Mouse (Mus musculus) spleen, postnatal 14 days (tissue): ENCODE data around the gene Ccdc88b.
A peak's percentile ranks its signal among the peaks of the same experiment; 100 is the strongest.

Source experiments
- DNase-seq, 2 experiments: peaks; one replicate each; pipeline ENCODE4 v3.0.0; 2021 to 2022; ENCODE audit warnings: low spot score in 2 of 2

Gene Ccdc88b

DNA sequence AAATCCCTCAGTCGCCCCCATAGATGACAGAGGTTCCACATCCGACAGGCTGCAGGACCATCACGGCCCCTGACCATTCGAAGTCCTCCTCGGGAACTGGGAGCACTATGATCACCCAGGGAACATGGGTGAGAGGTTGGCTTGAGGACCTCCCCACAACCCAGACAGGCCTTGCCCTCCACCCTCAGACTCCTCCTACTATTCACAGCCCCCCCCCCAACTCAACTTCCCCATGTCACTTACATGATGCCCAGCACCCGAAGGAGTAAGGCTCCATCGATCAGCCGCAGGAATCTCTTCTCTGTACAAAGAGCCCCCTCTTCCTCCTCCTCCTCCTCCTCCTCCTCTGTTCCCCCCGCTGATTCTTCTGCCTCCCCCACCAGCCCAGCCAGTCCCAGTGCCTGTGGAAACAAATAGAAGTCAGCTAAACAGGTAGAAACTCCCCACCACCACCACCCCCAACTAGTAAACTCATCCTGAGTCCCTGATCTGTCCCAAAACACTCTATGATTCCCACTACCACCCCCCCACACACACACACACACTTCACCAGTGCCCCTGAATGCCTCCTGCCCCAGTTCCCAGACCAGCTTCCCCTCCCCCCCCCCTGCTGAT lies 513 bp downstream of the Ccdc88b start:
- DNase-seq = no peak

DNA sequence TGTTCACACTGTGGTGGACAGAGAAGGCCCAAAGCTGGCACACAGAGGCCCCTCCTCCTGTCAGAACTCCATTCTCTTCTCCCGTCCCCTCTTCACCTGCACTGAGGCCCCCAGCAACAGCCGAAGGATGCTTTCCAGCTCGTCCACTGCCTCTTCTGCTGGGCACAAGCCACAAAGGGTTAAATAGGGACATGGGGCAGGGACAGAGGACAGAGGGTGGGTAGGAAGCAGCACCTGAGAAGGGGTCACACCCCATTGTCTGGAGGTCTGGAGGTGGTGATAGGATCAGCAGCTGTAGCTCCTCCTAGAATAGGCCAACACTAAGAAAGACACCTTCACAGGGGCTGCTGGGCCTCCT lies 1.0 kb downstream of the Ccdc88b start:
- DNase-seq = no peak

DNA sequence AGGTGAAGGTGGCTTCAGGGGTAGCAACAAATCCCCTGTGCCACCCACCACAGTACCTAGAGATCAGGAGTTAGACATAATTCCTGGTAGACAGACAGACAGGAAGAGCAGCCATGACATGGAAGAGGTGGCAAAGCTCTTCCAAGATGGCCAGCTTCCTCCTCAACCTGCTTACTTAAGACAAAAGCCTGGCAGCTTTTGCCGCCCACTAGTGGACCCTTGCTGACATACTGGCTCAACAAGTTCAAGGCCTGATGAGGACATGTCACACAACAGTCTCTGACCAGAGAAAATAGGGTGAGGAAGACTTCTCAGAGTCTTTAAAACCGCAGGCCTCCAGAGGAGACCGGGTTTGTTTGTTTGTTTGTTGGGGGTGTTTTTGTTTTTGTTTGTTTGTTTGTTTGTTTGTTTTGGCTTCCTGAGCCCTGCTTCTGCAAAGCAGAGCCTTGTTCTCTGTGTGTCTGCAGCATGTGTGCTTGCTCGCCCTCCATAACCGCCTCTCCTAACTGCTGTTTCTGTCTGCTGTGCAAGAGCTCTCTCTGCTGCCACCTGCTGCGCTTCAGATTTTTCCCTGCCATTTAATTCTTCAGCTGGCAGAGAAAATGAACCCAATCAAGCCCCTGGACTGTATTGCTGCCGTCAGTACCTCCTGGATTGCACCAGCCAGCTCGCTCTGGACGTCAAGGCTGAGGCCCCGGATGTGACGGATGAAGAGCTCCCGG lies 1.6 kb downstream of the Ccdc88b start:
- DNase-seq = peak in 1 of 2 experiments; percentile 54

DNA sequence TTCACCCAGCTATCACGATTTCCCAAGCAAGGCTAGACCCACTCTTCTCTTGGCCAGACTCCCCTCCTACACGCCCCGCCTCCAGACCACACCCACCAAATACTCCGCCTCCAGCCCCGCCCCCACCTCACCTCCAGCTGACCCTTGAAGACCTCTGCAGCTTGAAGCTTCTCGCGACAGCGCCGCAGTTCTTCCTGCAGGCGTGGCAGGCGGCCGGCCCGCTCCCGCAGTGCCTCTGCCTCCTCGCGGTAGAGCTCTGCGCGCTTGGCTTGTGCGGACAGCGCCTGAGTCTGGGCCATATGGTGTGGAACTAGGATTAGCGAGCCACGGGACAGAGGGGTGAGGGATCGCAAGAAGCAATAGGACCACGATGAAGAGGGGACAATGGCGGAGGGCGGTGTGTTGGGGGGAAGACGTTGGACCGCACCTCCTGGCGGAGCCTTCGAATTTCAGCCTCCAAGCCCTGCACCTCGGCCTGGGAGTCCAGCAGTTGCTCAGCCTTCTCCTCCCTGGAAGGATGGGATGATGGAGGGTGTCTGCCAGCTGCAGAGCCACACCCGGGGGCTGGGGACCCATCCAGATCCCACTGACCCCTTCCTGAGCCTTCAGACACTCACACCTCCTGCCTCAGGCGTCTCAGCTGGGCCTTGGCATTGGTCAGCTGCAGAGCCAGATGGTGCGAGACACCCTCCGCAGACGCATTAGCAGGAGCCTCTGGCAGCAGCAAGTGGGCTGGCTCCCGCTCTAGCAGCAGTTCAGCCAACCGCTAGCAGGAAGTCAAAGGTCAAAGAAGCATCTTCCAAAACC lies 2.6 kb downstream of the Ccdc88b start:
- DNase-seq = no peak

DNA sequence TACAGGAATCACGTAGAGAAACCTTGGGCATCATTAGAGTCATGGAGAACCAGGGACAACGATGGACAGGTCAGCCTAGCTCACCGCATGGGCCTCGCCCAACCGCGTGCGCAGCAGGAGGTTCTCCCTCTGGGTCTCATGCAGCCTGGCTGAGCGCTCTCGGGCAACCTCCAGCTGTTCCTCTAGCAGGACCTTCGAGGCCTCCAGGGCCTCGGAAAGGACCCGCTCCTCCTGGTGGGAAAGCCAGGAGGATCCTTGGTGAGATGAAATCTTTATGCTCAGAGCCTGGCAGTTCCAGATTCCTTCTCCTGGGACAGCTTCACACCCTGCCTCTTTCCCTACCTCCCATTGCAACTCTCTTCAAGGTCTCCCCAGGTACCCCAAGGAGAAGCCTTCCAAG lies 3.4 kb downstream of the Ccdc88b start:
- DNase-seq = no peak

DNA sequence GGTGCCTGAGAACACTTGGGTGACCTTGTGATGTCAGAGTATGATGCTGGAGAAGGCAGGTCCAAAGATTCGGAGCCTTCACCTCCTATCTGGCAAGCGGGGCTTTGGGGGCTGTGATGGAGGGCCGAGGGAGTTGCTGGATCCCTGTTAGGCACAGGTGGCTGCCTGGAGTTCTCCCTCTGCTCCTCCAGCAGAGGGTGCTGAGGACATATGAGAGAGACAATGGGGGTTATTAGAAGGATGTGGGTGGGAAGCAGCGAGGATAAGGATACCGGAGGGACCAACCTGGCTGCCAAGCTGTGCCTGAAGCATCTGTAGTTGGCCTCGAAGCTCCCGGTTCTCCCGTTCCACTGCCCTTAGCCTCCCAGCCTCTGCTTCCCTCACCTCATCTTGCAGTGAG lies 4.1 kb downstream of the Ccdc88b start:
- DNase-seq = no peak

DNA sequence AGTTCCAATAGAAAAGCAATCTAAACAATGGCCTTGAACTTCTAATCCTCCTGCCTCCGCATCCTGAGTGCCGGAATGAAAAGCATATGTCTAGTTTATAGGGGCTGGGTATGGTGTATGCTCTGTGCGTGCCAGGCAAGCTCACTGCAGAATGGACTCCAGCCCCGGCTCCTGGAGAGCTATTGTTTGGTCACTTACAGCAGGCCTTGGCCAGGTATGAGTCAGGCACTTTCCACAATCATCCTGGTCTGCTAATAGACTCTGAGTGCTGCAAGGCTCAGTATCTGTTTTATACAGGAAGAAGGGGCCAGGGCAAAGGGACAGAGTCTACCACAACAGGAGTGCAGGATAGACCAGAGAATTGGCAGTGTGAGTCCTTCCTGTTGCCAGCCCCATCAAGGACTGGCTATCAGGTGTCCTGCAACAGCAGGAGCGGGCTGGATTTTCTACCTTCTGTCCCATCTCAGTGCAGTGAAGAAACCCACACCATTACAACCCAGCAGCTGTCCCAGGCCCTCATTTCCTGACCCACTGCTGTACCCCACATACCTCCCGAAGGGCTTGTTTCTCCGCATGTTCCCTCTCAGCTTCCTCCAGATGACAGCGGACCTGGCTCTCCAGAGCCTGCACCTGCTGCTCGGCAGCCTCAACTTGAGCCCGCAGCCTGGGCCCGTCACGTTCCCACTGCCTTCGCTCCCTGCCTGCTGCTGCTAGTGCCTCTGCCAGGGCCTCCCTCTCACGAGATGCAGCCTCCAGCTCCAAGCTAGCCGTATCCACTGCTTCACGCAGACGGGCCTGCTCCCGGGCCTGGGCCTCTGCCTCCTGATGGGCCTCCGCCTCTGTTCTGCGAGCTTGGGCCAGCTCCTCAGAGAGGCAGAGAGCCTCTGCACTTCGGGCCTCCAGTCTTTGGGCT lies 5.4 kb downstream of the Ccdc88b start:
- no peak for DNase-seq

DNA sequence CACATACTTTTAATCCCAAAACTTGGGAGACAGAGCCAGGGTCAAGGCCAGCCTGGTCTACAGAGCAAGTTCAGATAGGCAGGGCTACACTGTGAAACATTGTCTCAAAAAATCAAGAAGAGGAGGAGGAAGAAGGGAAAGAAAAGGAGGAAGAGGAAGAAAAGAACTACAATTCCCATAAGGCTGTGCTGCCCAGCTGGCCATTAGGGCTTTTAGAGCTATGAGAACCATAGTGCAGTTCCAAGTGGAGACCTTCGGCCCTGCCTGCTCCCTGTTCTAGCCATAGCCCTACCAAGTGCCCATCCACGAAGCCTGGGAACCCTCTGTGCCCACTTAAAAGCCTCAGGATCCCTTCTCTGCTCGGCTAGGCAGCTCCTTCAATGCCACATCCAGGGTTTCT lies 6.5 kb downstream of the Ccdc88b start:
- no peak for DNase-seq

DNA sequence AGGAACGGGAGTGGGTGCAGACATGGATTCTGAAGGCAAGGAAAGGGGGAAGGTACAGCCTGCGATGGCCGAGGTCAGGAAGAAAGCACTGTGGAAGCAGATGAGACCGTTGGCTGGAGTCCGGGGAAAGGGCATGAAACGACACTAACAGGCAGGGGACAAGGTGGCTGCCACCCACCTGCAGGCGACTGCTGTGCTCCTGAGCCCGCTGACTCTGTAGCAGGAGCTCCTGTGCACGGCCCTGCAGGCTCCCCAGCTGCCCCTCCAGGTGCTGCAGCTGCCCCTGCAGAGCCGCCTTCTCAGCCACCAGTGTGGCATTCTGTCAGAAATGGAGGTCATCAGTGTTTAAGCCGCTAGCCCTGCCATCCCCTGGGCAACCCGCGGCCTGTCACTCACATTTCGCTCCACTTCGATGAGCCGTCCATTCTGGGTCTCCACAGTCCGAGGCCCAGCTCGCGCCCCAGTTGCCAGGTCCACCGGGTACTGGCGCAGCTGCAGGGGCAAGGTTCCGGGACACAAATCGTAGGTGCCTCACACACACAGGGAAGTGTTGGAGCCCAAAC lies 8.4 kb downstream of the Ccdc88b start:
- DNase-seq = no peak

DNA sequence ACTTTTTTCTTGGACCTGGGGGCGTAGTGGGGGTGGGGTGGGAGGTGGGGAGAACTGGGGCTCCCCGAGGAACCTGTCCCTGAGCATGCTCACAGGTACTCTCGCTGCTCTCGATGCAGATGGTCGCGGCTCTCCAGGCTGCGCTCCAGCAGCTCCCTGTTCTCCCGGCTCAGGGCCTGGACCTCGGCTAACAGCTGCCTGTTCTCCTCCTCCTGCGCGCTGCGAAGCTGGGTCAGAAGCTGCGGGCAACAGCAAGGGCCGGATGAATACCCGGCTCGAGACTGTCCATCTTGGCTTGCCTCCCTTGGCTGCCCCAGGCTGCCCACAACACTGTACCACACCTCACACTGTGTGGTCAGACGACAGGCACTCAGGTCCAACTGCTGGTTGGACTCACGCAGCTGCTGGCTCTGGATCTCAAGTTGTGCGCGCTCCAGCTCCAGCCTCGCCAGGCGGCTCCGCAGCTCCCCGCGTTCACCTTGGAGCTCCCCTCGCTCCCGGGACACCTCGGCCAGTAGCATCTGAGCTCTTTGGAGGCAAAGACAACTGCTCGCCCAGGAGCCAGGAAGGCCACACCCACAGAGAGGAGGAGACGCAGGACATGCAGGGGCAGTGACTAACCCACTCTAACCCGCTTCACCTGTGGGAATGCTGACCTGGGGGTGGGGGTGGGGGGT lies 10.0 kb downstream of the Ccdc88b start:
- DNase-seq = no peak

DNA sequence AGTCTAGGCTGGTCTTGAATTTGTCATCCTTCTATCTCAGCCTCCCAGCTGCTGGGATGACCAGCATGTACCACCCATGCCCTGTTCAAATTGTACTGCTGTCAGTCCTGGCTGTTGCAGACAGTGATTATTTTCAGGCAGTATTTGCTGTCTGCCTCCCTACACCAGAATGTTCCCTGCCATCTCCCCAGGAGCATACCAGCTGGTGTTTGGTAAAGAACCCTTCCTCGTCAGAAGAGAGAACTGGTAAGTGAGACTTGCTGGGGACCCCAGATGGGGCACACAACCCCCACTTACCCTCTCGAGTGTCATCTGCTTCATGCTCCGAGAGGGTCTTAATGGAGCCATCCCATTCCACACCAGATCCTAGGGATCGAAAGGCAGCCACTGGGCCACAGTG lies 12.0 kb downstream of the Ccdc88b start:
- no peak for DNase-seq

DNA sequence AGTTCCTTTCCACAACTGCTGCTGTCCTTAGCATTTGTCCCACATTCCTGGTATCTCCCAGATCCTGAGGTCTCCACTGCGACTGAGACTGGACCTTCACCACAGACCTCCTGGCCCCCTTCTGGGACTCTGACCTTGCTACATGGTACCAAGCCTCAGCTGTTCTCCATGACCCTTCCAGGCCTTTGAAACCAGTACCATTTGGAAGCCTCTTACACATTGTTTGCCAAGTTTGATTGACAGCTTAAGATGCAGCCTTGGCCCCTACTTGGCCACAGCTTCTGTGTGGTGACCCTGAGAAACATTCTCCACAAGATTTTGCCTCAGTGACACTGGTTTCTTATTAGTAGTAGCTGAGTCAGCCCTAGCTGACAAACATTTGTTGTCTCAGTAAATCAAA lies 15.7 kb downstream of the Ccdc88b start:
- no peak for DNase-seq

DNA sequence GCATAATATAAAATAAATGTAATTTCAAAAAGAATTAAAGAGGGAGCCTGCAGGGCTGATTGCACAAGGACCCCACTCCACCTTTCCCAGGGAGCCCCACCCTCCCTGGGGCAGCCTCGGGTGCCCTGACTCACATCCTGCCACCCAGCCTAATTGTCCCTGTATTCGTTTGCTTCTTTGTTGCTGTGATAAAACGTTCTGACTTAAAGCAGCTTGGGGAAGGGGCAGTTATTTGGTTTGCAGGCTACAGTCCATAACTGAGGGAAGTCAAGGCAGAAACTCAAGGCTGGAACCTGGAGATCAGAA lies 16.8 kb downstream of the Ccdc88b start:
- no peak for DNase-seq

DNA sequence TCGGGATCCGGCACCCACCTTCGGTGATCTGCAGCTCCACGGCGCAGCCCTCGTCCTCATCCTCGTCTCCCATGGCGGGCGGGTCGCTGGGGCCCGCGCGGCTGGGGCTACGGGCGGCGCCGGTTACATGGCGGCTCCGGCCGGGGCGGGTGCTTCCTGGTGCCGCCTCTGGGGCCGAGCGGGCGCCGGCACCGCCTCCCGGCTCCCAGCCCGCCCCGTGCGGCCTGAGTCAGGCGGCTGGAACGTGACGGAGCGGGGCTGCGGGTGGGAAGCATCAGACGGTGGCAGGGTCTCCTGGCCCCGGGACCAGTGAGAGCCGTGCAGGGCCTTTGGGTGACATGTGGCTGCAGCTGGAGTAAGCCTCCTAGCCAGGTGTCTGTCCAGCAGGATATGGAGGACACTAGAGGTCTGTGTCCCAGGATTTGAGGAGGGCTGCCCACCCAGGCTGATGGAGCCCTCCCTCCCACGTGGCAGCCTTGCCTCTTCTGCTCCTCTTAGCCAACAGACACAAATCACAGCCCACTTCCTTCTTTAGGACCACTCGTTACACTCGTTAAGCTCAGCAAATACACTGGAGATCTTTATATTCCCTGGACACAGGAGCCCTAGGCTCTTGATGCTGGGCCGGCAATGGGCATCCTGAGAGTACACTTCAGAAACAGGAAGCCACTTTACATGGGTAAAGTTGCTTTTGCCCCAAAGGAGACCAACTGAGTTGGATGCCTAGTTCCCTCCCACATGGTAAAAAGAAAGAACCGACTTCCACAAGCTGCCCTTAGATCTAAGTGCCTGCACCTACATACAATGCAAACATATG lies 17.3 kb downstream of the Ccdc88b start, which contains the start of gene Rps6ka4:
Gene Rps6ka4, minus strand, starts transcription at position 162 of the 817 bp plus-strand sequence.
- DNase-seq = peak in 1 of 2 experiments; percentile 44

DNA sequence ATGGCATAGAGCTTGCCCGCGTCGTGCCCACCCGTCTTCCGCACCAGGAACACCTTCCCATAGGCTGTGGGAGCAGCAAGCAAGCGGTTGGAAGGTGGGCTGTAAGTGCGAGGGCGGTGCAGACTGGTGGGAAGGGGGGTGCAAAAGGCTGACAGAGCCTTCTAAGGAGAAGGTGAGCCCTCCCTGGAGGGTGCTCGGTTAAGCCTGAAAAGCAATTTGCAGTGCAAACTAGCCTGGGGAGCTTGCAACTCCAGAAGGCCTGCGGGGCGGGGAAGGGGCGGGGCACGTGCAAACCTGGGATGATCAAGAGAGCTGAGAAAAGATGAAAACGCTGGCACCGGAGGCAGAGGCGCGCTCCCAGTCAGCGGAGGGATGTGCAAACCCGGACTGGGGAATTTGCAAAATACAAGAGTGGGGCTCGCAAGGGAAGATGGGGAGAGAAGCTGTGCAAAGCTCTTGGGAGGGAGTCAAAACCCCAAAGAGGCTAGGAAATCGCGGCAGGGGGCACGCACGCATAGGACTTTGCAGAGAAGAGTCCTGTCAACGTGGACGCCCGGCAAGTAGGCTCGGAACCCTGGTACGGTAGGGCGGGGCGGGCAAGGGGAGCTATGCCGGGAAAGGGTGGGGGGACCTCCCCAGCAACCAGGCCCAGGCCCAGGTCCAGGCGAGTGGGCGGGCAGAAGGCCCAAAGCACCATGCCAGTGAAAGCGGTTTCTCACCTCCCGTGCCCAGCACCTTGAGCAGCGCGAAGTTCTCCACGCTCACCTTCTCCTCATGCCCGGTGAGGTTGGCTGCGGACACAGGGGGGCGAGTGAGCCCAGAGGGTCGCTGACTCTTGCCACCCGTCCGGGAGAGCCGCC lies 18.2 kb downstream of the Ccdc88b start:
- DNase-seq = no peak

DNA sequence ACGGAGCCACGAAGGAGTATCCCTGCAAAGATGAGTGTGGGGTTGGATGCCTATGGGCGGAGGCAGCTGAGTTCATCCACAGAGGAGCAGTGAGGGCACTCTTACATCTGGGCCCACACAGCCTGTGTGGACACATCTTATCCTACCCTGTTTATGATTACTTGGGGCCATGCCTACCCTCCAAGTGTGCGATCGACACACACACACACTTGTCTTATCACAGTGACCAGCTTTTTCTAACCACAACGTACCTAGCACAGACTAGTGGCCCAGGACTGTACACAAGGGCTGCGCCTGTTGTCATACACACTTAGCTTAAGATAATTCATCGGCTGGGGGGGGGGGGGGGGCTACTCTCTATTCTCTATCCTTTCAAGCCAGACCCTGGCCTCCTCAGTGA lies 25.6 kb downstream of the Ccdc88b start:
- DNase-seq = no peak

DNA sequence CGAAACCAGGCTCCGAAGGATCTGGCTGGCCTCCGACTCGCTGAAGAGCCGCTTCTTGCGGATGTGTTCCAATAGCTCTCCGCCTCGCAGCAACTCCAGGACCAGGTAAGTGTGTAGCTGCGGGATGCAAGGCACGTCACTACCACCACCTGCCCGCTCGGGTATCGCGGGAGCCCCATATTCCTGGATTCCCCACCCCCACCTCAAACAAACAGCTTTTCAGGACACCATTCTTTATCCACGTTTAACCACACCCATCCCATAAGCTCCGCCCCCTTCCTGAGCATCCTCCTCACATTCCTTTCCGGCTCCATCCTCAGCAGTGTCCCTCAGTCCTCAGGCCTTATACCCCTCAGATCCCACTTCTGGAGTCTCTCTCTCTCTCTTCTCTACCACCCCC lies 26.7 kb downstream of the Ccdc88b start:
- no peak for DNase-seq

DNA sequence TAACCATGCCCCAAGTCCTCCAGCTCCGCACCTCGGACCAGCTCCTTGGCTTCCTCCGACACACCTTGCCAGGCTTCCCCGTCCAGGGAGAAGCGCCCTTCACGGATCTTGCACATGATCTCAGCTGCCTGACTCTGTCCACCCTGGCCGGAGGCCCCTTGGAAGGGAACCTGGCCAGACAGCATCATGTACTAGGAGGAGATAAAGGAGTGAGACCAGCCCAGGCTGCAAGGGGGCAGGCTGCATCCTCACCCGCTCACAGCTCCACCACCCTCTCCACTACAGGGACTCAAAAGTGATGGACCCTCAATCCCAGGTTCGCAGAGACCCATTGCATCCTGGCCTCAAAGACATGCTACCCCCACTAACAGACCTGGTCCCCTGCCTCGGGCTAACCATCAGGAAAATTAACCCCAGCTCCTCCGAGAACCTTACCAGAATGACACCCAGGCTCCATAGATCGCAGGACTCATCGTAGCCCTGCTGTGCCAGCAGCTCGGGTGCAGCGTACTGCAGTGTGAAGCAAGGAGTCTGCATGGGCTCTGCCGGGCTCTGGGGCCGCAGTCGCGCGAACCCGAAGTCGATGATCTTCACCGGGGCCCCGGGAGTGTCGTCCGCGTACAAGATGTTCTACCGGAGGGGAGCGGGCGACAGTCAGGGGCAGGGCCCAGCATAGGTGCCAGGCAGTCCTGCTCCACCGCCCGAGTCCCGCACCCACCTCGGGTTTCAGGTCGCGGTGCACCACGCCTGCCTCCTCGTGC lies 27.3 kb downstream of the Ccdc88b start:
- no peak for DNase-seq
